Mouse (Mus musculus) cerebellum, adult (tissue): ENCODE data around the gene Ppp1r1a.

Experiments used
- ATAC-seq: cut with Nextera tagmentation; 2 replicates; pipeline ENCODE4 v1.9.2; 2017; ENCODE audit warnings: mild to moderate bottlenecking, moderate library complexity, mixed read lengths; ENCODE audit not compliant: insufficient number of reproducible peaks, low FRiP score, low TSS enrichment

Ppp1r1a gene

DNA sequence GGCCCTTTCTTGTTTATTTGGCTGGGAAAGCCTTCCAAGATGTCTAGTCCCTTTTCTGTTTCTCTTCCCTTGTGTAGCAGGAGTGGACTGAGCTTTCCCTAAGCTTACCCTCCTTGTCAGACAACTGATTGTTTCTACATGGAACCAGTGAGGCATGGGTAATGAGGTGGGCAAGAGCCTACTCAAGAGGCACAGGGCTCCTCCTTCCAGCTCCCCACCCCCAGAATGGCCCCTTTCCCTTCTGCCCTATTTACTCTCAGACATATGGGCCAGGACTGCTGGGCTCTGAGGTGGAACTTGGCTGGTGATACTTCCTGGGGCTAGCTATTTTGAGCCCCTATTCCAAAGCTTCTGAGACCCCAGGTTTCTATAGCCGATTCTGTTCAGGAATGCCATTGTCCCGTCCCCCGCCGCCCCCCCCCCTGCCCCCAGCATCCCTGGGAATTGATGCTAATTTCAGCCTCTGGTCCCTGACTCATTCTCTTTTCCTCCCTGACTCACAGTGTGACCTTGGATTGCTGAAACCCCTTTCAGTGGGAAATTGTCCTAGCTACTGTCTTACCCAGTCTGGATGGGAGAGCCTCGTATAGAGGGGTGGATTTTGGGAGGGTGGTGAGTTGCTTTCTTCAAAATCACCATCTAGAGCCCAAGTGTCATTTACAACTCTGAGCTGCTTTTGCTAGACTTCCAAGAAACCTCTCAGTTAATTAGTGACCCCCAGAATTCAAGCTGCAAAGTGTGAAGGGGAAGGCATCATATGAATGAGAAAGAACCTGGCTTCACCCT lies 19.0 kb downstream of the Ppp1r1a start:
- no peak for ATAC-seq

DNA sequence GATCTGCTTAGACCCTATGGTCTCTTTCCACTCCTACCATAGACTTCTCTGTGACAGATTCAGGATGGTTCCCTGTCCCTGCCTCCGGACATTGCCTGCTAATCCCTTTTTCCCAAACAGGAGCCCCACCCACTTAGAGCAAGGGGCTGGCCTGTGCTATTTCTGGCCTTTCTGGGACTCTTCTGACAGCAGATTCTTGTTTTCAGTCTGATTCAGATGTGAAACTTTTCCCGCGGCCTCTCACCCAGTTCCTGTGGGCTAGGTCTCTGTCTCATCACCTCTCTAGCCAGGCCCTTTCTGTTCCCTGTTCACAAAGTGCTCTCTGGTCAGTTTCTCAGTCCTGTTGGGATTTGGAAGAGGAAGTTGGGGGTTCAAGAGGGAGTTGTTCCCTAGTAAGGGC lies 22.9 kb downstream of the Ppp1r1a start:
- no peak for ATAC-seq

DNA sequence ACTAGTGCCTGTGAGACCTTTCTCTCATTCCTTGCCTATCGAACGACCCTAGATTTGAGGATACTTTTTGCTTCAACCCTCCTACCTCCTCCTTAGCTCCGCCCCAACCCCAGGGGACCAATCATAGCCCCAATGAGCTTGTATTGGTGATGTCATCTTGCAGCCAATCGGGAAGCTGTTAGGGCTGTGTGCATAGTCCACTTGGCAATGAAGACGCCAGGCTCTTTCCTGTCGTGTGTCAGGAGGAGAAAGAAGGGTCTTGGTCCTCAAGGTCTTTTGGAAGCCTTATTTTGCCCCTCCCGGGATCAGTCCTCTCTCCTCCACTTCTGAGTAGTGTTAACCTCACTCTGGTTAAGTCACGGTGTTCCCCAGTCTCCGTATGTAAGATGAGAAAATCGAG lies 23.7 kb downstream of the Ppp1r1a start:
- peak; percentile 91 for ATAC-seq

DNA sequence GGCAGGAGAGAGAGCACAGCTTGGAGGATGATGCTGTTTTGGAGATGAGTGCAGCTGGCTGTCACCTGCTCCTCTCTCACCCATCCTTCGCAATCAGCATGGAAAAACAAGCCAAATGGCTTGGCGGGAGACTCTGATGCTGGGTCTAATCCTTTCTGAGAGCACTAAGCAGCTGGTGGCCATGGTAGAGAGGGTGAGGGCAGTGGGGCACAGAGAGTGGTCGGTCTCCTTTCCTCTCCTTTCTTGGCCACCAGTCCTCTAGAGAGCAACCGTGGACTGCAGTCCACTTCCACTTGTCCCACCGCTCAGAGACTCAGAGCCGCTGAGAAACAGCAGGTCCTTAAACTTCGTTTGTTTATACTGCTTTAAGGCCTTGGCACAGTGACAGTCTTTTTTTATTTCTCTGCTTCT lies 24.2 kb downstream of the Ppp1r1a start:
- peak; percentile 47; the same call in 1 of the 2 replicates for ATAC-seq

DNA sequence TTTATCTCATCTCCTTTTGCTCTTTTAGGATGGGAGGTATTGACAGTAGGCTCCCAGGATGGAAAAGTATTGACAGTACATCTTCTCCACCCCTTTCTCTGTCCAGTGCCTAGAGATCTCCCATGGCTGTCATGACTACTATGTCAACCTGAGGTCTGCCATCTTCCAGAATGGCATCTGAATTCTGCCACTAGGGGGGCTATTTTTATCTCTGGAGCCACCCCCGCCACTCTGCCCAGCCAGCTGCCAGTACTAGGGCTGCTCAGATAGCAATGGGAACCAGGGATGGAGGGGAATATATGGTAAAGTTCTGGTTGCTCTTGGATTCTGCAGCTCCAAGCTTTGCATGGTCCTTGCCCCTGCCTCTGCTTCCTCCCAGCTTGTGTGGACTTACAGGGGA lies 26.2 kb downstream of the Ppp1r1a start:
- ATAC-seq, result no peak

DNA sequence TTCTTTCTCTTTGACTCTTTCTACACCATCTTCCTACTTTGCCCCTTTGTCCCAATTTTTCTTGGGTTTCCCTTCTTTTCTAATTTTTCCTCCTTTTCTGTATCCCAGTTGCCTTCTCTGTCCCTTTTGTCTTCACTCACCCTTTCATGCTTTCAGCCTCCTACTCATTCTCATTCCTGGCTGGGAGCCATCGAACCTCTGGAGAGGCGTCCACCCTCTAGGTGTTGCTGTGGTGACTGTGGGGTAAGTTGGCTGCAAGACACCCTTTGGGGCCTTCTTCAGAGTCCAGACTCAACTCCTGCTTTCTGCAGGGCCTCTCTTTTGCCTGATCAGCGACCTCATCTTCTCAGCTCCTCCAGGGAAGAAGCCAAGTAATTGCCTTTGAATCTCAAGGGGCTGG lies 28.5 kb downstream of the Ppp1r1a start:
- no peak for ATAC-seq

DNA sequence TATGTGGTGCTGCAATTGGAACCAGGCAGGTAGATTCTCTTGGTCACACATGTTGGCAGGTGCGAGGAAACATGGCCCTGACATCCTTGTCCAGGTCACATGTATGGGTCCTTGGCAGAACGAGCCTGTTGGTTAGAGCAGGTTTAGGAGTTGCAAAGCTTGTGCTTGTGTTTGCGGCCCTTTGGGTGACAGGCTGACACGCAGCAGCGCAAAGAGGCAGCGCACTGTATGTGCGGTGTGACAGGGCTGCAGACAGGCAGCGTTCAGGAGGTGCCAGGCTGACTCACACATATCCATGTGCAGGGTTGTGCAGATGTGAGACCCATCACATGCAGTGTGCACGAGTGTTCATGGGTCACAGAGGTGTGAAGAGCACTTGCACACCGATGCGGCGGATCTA lies 34.1 kb downstream of the Ppp1r1a start:
- no peak for ATAC-seq

DNA sequence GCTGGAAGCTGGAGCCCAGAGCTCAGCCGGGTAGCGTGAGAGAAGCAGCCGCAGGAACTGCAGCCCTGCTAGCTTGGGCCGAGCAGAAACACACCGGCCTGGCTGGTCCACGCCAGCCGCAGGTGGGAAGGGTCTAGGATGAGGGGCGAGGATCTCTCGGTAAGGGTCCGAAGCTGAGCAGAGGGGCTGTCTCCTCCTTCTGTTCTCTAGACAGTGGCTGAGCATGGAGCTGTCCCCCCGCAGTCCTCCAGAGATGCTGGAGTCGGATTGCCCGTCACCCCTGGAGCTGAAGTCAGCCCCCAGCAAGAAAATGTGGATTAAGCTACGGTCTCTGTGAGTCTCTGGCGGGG lies 34.6 kb downstream of the Ppp1r1a start:
- peak; percentile 28; the same call in 1 of the 2 replicates for ATAC-seq

DNA sequence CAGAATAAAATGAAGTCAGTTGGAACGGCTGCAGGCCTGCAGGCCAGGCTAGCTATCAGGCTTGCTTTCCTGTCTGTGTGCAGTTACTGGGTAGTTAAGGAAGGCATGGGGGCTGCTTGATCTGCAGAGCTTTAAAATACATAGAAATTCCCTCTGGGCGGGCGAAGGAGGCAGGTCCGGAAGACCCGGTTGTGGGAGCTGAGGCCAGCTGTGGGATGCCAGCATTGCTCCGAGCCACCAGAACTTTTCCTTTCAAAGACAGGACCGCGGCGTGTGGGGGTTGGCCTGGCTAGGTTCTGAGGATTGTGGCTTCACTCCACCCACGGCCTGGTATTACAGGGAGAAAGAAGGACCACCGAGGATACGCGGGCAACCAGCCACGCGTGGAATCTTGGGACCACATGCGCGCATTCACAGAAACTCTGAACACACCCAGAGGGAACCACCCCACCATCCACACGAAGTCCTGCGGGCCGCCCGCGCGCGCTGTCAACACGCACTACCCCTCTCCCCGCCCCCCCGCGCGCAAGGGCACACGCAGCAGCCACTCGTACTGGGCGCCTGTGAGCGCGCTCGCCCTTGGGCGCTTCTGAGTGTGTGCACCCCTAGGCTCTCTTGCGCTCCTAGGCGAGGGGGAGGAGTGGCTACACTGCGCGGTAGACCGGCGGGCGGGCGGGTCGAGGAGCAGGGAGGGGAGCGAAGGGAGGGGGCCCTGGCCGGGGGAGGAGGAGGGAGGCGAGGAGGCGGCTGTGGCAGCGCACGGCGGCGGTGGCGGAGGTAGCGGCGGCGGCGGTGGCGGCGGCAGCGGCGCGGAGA lies 35.2 kb downstream of the Ppp1r1a start, which contains the start of gene Pde1b:
Pde1b (plus strand) TSS at position 600 of the 816 bp plus-strand sequence.
- ATAC-seq, result peak; percentile 63

DNA sequence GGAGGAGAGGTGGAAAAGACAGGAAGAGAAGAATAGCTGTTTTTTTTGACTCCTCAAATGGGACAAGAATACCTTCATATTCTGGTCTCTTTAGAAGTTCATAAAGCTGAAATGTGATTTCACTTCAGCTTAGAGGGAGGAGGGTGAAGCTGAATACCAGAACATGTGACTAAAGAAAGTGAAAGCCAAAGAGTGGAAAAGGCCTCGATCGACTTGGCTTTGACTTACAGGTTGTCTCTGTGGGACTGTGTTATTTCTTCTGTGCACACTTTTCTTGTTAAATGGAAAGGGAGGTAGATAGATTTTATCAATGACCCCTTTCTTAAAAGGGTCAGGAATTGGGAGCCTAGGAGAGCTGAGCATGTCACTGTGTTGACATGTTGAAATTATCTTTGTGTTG lies 36.6 kb downstream of the Ppp1r1a start:
- no peak for ATAC-seq

DNA sequence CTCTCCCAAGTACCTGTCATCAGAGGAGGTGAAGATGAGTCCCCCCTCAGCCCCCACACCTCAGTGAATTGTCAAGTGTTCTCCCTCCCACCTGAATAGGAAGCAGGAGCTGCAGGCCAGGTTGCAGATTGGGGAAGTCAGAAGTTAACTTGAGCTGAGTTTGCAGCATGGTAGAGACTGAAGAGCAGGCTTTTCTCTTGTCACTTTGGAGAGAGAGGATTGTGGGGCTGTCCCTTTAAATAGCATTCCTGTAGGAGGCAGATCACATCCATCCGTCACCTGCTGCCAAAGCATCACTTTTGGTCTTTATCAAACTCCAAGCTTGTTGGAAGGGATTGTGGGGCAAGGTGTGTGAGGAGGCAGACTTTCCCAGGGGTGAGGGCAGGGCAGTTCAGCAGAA lies 37.1 kb downstream of the Ppp1r1a start:
- no peak for ATAC-seq

DNA sequence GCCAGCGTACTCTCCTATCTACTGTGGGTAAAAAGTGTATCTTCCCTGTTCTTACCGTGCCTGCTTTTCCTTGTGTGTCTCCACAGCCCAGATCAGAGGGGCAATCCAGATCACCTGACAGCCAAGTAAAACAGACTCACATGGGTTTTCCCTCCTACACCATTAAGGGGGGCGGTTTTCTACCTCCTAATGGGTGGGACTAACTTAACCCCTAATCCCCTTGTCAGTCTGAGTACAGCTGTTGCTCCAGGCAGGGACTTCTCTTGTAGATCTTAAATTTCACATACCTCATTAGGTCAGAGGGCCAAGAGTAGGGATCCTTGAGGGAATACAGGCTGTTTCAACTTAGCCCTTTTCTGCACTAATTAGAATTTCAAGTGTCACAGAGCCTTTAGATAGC lies 39.6 kb downstream of the Ppp1r1a start:
- ATAC-seq, result no peak

DNA sequence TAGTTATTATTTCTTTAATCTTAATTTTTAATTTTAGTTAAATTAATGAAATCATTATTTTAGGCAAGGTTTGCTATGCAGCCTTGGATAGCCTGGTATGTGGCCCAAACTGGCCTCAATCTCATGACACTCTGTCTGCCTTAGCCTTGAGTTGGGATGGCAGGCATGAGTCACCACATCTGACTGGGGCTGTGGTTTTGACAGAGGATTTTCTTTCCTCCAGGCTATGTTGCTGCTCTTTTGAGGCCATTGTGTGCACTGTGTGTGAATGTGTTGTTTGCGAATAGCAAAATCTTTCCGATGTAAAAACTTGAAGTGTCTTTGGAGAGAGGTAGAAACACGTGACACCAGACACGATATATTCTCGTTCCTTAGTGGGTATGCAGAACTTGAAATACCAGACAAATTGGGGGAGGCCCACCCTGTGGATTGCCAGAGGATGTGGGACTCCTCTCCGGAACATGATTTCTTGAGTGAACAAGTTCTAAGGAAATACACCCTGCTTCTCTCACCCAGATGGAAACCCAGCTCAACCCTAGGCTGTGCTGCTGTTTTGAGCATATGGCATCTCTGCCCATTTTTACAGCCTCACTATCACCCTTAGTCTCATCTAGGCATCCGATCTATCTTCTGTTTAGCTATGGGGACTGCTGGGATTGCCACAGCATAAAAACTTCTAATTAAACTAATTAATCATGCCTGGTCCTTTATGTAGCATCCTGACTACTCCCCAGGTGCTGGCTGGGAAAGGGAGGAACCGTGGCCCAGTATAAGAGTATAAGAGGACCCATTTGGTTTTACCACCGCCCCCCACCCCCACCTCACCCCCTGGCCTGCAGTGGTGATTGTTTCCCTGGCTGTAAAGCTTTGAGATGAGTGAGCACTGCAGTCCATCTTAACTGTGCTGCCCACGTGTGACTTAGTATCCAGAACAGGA lies 41.3 kb downstream of the Ppp1r1a start:
- no peak for ATAC-seq

DNA sequence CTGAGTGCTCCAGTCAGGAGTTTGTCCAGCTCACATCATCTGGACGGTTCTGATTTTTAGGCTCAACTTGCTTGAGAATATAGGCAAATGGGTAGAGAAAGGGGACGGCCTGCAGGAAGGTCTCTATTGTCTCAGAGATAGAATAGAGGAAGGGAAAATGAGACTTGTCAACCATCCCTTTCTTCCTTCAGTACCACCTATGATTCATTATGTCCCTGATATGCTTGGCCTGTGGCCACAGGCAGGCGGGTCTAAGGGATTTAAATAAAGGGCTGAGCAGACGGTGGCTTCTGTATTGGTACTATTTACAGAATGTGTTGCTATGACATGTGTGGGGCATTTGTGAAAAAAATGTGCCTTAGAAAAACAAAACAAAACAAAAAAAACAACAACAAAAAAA lies 49.5 kb downstream of the Ppp1r1a start:
- ATAC-seq, result no peak

DNA sequence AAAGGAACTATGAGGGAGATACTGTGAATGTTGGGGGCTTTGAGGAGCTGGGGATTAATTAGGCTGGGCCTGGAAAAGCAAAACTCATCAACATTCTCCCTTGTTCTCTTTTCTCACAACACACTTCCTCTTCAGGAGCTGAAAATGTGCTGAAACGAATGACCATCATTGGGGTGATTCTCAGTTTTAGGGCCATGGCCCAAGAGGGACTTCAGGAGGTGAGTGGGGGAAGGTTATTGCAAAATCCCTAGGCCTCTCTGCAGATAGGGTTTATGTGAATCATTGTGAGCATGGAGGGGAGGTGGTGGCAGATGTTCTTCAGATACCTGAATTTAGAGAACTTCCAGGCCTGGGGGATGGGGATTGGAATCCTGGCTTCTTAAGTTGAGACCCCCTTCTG lies 51.1 kb downstream of the Ppp1r1a start:
- ATAC-seq, result no peak

DNA sequence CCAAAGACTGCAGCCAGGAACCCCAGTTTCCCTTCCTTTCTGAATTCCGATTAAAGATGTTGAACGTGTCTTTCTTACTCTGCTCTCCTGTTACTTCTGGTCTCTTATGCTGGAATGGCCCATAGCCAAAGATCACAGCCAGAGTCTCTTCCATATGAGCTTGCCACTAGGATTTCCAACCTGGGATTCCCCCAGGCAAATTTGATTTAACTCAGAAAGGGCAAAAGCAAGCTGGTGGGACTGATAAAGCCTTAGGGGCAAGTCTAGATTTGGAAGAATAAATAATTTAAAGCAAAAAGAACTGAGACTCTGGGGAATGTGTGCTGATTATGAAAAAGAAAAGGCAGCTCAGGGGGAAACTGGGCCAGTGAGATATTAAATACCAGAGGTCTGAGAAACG lies 52.7 kb downstream of the Ppp1r1a start:
- no peak for ATAC-seq

DNA sequence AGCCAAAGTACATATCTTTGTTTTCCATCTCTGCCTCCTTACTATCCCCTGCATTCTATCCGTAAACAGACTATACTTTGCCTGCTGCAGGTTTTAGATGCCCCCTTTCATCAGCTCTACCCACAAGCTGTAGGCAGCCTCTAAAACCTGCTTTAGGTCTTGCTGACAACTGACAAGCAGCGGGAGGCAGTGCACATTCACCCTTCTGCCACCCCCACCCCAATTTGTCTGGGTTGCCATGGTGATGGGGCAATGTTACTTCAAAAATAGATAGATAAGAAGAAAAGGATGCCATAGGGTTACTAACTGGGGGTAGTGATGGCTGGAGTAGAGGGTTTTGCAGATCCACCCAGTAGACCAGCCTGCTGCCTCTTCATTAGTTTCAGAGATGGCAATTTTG lies 53.3 kb downstream of the Ppp1r1a start:
- no peak for ATAC-seq

DNA sequence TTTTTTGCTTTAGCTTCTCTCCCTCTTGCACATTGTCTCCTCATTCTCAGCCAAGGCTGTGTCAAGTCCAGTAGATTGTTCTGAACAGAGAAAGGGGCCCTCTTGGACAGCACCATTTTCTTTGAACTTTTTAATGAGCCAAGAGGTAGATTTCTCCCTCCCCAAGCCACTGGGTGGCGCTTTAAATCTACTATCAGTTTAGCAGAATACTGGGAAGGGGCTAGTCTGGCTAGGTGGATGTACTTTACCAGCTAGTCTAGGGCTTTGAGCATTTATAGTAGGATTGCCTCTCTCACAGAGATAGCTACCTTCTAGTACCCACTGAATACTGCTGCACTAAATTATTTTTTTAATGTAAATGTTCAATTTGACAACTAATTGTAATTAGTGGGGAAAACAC lies 55.3 kb downstream of the Ppp1r1a start:
- no peak for ATAC-seq
